Mouse (Mus musculus) brain, embryonic 14.5 days (tissue): Measurements from ENCODE around the gene Tesc.

Experiments
- CTCF ChIP-seq: fragments of 200-500 bp; IDR thresholded peaks from 2 replicates; pipeline ENCODE4 v1.5.1; 2012; ENCODE audit warnings: inconsistent platforms, mild to moderate bottlenecking, moderate library complexity, borderline replicate concordance; ENCODE audit not compliant: insufficient read depth, insufficient read length; ENCODE audit errors: extremely low read depth
- POLR2A ChIP-seq: fragments of 200-500 bp; IDR thresholded peaks from 2 replicates; pipeline ENCODE4 v1.6.1; 2012; ENCODE audit warnings: mild to moderate bottlenecking, inconsistent platforms, borderline replicate concordance; ENCODE audit not compliant: poor library complexity, insufficient read depth, insufficient read length, severe bottlenecking; ENCODE audit errors: extremely low read depth

DNA sequence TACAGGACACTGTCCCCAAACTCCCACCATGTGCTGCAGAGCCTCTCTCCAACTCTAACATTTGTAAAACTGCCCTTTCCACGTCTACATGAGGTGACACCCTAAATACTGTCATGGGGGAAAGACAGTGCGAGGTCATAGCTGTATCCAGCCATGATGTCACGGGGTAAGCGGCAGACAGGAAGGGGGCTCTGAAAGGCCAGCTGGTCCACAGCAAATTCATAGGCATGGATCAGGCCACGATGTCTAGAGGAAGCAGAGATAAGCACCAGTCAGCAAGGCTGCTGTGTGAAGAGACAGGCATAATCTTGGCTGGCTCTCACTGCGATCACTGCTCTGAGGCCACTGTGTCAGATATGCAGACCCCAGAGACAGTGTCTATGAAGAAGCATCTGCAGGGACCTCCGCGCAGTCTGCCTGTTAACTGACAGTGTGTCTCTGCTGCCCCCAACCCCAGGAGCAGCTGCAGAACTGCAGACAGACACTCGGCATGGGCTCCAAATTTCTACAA is 40.5 kb downstream of the Tesc start:
- TF ChIP-seq POLR2A (no peak), CTCF (no peak)
